ENCODE assay signal across 14 mouse cellular contexts in the genomic region with DNA sequence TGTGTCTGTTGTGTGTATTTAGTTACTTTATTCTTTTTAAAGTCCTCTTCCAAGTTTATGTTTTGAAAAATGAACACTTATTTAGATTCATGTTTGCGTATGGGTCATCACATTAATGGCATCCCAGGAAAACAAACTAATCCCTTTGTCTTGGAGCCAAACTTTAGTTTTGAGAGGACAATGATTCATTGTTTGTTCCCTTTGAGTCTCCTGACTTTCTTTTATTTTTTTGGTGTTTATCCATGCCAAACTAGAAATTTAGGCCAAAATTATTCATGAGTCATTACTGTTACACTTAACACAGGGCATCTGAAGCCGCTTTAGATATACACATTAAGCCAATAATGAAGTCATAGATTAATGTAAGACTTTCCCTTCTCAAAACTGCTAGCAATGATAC. TPM values are rescaled to one million over a fixed set of nuclear protein-coding genes. Genes with fewer than 3 reads are reported as not detected.
"Had no signal": no experiment of that assay in that cellular context is flagged by ENCODE, and none has a peak within 500 bp of the region (broad histone marks: within the 10 kb centered on the region; RNA-seq: fewer than 3 reads in every experiment).

No protein-coding gene starts in this region.

- H3K9me3 ChIP-seq: lung, embryonic 15.5 days; megakaryocyte, embryonic 14.5 days; midbrain, embryonic 12.5 days; midbrain, embryonic 15.5 days; neural tube, embryonic 12.5 days had no signal

- H3K9ac ChIP-seq: liver, embryonic 14.5 days; lung, embryonic 15.5 days; midbrain, embryonic 12.5 days; midbrain, embryonic 15.5 days; neural tube, embryonic 12.5 days had no signal

- H3K27ac ChIP-seq: liver, embryonic 14.5 days; lung, embryonic 15.5 days; macrophage; midbrain, embryonic 12.5 days; midbrain, embryonic 15.5 days; neural tube, embryonic 12.5 days had no signal

- H3K4me3 ChIP-seq: lung, embryonic 15.5 days; megakaryocyte, embryonic 14.5 days; midbrain, embryonic 12.5 days; midbrain, embryonic 15.5 days; neural tube, embryonic 12.5 days had no signal

- H3K27me3 ChIP-seq: lung, embryonic 15.5 days; megakaryocyte, embryonic 14.5 days; midbrain, embryonic 12.5 days; midbrain, embryonic 15.5 days; neural tube, embryonic 12.5 days had no signal

- H3K4me2 ChIP-seq: lung, embryonic 15.5 days; midbrain, embryonic 12.5 days; midbrain, embryonic 15.5 days; neural tube, embryonic 12.5 days had no signal

- DNase-seq: lung, adult 18-20 months; lung, postnatal 10 days; lung, postnatal 36 days; right cerebral cortex, postnatal 14 days; thymus, adult 18-20 months; thymus, postnatal 14 days; thymus, postnatal 36 days had no signal

- ATAC-seq: midbrain, embryonic 15.5 days had no signal

- H3K36me3 ChIP-seq: lung, embryonic 15.5 days; midbrain, embryonic 12.5 days; midbrain, embryonic 15.5 days; neural tube, embryonic 12.5 days had no signal

- H3K4me1 ChIP-seq: midbrain, embryonic 12.5 days; midbrain, embryonic 15.5 days; neural tube, embryonic 12.5 days had no signal

RNA-seq across cellular contexts. Expression of a gene that starts 12.5 kb away (rescaled TPM):
- polyA plus RNA-seq: macrophage had no signal
